ENCODE assay signal across 1 mouse cellular context in the genomic region with DNA sequence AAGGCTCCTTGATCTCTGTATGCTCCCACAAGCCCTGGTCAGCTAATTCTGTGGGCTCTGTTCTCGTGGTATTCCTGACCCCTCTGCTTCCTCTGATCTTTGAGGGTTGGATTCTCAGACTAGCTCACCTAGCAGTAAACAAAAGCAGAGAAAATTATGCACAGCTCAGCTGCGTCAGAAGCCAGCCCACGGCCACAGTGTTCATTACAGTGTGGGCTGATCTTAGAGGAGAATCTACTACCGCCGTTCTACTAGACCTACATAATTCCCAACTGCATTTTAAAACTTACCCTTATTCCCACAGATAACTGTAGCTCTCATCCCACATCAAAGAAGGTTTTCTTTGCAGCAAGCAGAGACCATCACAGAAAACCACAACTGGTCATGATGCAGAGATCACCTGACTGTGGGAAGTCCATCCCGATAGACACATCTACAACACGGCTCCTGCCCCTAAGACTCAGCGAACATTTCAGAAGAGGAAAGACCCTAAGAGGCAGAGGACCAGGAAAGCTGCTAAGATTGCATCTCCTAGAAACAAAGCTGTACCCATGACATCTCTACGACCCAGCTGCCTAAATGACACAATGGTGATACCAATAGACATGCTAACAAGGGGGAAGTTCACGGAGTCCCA.
TF ChIP-seq lines count a peak whose summit lies in the region.

No protein-coding gene starts in this region.

TF ChIP-seq in CH12.LX, 34 proteins besides CTCF, POLR2A, EP300 and RAD21 (continued from another document):
- no peak for TF ChIP-seq ZMIZ1 (IDR thresholded peaks at IDR 0.05; ENCODE audit: low read depth, low read length)
- no peak for TF ChIP-seq NRF1 (IDR thresholded peaks at IDR 0.05; ENCODE audit: low read depth, low read length)
- no peak for TF ChIP-seq HCFC1 (IDR thresholded peaks at IDR 0.05; ENCODE audit: low read depth, low read length)
- no peak for TF ChIP-seq PAX5 (IDR thresholded peaks at IDR 0.05; ENCODE audit: low read length)
- no peak for TF ChIP-seq ELF1 (IDR thresholded peaks at IDR 0.05; ENCODE audit: low read depth, low read length)
- 0 out of 2 replicates have a peak, but pooled peaks have one; percentile 23 for TF ChIP-seq MXI1 (IDR thresholded peaks at IDR 0.05; ENCODE audit: low read depth, low read length)
- TF ChIP-seq GABPA (IDR thresholded peaks at IDR 0.05; ENCODE audit: insufficient replicate concordance, low read depth, low read length) = no peak
- peak; percentile 55; the same call in 1 of the 2 replicates for TF ChIP-seq CHD1 (IDR thresholded peaks at IDR 0.05; ENCODE audit: low read depth, low read length)
- TF ChIP-seq KAT2A (IDR thresholded peaks at IDR 0.05; ENCODE audit: insufficient replicate concordance, low read length) = no peak
- no peak for TF ChIP-seq IRF4 (IDR thresholded peaks at IDR 0.05; ENCODE audit: low read depth, low read length)
- no peak; the same call in 1 of the 2 replicates for TF ChIP-seq USF2 (conservative IDR thresholded peaks at IDR 0.05; ENCODE audit: low read depth, low read length)
- no peak for TF ChIP-seq UBTF (IDR thresholded peaks at IDR 0.05; ENCODE audit: low read depth, low read length)
- TF ChIP-seq ZKSCAN1 (IDR thresholded peaks at IDR 0.05; ENCODE audit: borderline replicate concordance, low read depth, low read length) = no peak
- TF ChIP-seq ETS1 (conservative IDR thresholded peaks at IDR 0.05; ENCODE audit: low read depth, low read length) = 0 out of 2 replicates have a peak, but pooled peaks have one; percentile 11
- no peak for TF ChIP-seq ZC3H11A (IDR thresholded peaks at IDR 0.05; ENCODE audit: low read depth, low read length)
- TF ChIP-seq SMC3 (IDR thresholded peaks at IDR 0.05; ENCODE audit: low read depth, low read length) = no peak; the same call in 1 of the 2 replicates
- TF ChIP-seq USF1 (IDR thresholded peaks at IDR 0.05; ENCODE audit: low read depth, low read length) = peak; percentile 35; the same call in 1 of the 2 replicates
- TF ChIP-seq SIN3A (IDR thresholded peaks at IDR 0.05; ENCODE audit: low read length) = peak; percentile 67; the same call in 1 of the 2 replicates
- TF ChIP-seq POLR2AphosphoS2 (IDR thresholded peaks at IDR 0.05; ENCODE audit: low read depth, low read length) = no peak
- TF ChIP-seq ZNF384 (IDR thresholded peaks at IDR 0.05; ENCODE audit: low read depth, low read length) = no peak
- no peak for TF ChIP-seq JUN (IDR thresholded peaks at IDR 0.05; ENCODE audit: insufficient read depth, low read depth, low read length)
- TF ChIP-seq MAFK (IDR thresholded peaks at IDR 0.05; ENCODE audit: insufficient replicate concordance, low read length) = no peak
- no peak; the same call in 1 of the 2 replicates for TF ChIP-seq MYC (IDR thresholded peaks at IDR 0.05; ENCODE audit: low read depth, low read length)
